Mouse (Mus musculus): ENCODE data around the gene Rnaseh2b. TPM values are rescaled to one million over a fixed set of nuclear protein-coding genes. Genes with fewer than 3 reads are reported as not detected.

Gene Rnaseh2b
- total RNA-seq, 1 experiment from 2014 or later, result 18.4 TPM

DNA sequence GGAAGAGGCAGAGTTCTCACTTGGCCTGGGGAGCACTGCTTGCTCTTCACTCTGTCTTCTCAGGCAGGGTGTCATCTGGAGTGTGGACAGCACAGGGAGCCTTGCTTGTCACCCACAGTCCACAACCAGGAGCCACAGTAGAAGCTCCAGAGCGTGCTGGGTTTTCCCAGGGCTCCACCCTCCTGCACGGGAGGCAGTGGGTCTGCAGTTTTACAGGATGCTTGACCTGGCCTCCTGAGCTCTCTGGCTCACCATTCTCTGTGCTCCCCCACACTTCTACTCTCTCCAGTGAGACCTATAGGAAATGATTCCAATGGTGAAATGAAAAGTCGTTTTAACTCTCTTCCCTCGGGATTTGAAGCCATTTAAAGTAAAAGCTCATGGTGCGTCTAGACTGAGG lies 57.4 kb downstream of the Rnaseh2b start:
- no peak for ATAC-seq (replicated peaks; ENCODE audit: insufficient number of reproducible peaks, low FRiP score, low TSS enrichment, poor library complexity, severe bottlenecking)

- ATAC-seq (replicated peaks; ENCODE audit: insufficient number of reproducible peaks, low FRiP score, low TSS enrichment, poor library complexity, severe bottlenecking), result no peak
Measured at GRCm38 (mm10) chr14:62350186-62350585, 57.8 kb downstream of the Rnaseh2b start.

- ATAC-seq (replicated peaks; ENCODE audit: insufficient number of reproducible peaks, low FRiP score, low TSS enrichment, poor library complexity, severe bottlenecking), result no peak
Measured at GRCm38 (mm10) chr14:62350890-62351289, 58.5 kb downstream of the Rnaseh2b start.

- no peak for ATAC-seq (replicated peaks; ENCODE audit: insufficient number of reproducible peaks, low FRiP score, low TSS enrichment, poor library complexity, severe bottlenecking)
Measured at GRCm38 (mm10) chr14:62353372-62353771, 61.0 kb downstream of the Rnaseh2b start.

GRCm38 (mm10) chr14:62353793-62354192 lies 61.4 kb downstream of the Rnaseh2b start:
- ATAC-seq (replicated peaks; ENCODE audit: insufficient number of reproducible peaks, low FRiP score, low TSS enrichment, poor library complexity, severe bottlenecking), result no peak

DNA sequence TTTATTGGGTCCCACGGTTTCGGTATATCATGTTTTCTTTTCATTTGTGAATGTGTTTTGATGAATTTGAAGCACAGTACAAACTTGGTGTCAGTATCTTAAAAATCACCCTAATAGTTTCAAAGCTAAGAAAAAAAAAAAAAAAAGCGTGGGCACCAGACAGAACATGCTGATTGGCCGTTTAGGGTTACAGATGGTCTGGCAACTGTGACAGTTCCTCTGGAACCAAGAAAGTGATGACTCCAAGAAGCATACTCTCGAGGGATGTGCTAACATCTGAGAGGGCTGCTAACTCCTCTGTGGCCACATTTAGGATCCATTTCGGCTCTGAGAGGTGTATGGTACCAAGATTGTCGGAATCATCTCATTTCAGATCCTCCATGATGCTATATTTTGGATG lies 62.8 kb downstream of the Rnaseh2b start:
- ATAC-seq (replicated peaks; ENCODE audit: insufficient number of reproducible peaks, low FRiP score, low TSS enrichment, poor library complexity, severe bottlenecking), result no peak

GRCm38 (mm10) chr14:62361263-62361980 lies 69.0 kb downstream of the Rnaseh2b start:
- no peak for ATAC-seq (replicated peaks; ENCODE audit: insufficient number of reproducible peaks, low FRiP score, low TSS enrichment, poor library complexity, severe bottlenecking)

DNA sequence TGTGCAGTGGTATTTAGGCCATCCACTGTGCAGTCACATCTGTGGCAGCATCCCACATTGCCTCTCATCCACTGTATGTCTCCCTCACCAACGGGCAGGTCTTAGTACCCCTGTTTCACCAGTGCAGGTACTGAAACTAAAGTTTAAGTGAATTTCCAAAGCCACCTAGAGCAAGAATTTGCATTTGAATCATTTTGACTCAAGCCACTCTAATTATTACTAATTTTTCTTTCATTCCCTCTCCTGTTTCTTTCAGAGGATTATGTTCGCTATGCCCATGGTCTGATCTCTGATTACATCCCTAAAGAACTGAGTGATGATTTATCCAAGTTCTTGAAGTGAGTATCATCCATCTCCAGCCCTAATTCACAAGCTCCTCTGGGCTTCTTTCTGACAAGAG lies 71.4 kb downstream of the Rnaseh2b start:
- no peak for ATAC-seq (replicated peaks; ENCODE audit: insufficient number of reproducible peaks, low FRiP score, low TSS enrichment, poor library complexity, severe bottlenecking)

- ATAC-seq (replicated peaks; ENCODE audit: insufficient number of reproducible peaks, low FRiP score, low TSS enrichment, poor library complexity, severe bottlenecking), result no peak
Measured at GRCm38 (mm10) chr14:62370819-62371218, 78.4 kb downstream of the Rnaseh2b start.

- no peak for ATAC-seq (replicated peaks; ENCODE audit: insufficient number of reproducible peaks, low FRiP score, low TSS enrichment, poor library complexity, severe bottlenecking)
Measured at GRCm38 (mm10) chr14:62374001-62374400, 81.6 kb downstream of the Rnaseh2b start.

DNA sequence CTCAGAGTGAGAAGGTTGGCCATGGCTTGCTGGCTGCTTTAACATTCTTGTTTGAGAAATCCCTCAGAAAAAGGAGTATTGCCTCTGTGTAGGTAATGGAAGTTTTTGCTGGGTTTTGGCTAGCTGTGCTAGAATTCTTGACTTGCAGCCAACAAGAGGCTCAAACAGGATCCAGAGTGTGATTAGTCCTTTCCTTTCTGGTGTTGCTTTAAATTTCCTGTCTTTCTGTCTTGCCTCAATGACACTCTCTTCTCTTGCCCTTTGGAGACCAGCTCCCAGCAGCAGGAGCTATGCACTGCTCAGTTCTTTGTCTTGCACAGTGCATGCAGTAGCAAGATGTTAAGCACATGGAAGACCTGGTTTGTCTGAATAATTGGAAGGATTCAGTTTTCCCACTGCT lies 83.3 kb downstream of the Rnaseh2b start:
- no peak for ATAC-seq (replicated peaks; ENCODE audit: insufficient number of reproducible peaks, low FRiP score, low TSS enrichment, poor library complexity, severe bottlenecking)

- no peak for ATAC-seq (replicated peaks; ENCODE audit: insufficient number of reproducible peaks, low FRiP score, low TSS enrichment, poor library complexity, severe bottlenecking)
Measured at GRCm38 (mm10) chr14:62376115-62376514, 83.7 kb downstream of the Rnaseh2b start.

DNA sequence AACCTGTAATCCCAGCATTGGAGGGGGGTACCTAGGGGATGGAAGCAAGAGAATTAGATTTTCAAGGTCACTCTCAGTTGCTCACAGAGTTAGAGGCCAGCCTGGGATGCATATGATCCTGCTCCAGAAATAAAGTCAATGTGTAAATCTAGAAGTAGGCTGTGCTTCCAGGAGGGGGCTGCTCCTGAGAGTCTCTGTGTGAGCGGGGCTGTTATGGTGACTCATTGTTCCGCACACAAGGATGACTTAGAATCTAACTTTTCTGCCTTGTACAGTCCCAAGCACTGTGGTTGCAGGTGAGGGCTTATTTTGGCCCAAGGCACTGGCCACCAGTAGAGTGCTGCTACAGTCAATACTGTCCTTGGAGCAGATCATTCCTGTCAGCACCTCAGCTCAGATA lies 87.0 kb downstream of the Rnaseh2b start:
- no peak for ATAC-seq (replicated peaks; ENCODE audit: insufficient number of reproducible peaks, low FRiP score, low TSS enrichment, poor library complexity, severe bottlenecking)

DNA sequence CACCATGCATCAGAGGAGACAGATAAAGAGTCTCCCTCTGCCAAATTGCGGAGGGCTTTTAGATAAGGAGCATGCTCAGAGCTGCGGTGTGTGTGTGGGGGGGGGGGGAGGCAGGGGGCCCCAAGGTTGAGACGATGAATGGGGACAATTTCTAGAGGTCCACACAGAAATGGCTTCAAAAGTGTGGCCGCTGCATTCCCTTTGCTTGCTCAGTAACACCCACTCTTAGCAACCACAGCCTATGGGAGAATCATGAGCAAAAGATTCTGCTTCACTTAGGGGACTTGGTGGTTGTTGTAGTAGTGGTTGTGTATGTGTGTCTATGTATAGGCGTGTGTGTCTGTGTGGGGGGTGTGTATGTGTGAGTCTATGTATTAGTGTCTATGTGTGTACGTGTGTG lies 88.2 kb downstream of the Rnaseh2b start:
- no peak for ATAC-seq (replicated peaks; ENCODE audit: insufficient number of reproducible peaks, low FRiP score, low TSS enrichment, poor library complexity, severe bottlenecking)

- no peak for ATAC-seq (replicated peaks; ENCODE audit: insufficient number of reproducible peaks, low FRiP score, low TSS enrichment, poor library complexity, severe bottlenecking)
Measured at GRCm38 (mm10) chr14:62383109-62383508, 90.7 kb downstream of the Rnaseh2b start.

GRCm38 (mm10) chr14:62383786-62384299 lies 91.5 kb downstream of the Rnaseh2b start:
- no peak for ATAC-seq (replicated peaks; ENCODE audit: insufficient number of reproducible peaks, low FRiP score, low TSS enrichment, poor library complexity, severe bottlenecking)

DNA sequence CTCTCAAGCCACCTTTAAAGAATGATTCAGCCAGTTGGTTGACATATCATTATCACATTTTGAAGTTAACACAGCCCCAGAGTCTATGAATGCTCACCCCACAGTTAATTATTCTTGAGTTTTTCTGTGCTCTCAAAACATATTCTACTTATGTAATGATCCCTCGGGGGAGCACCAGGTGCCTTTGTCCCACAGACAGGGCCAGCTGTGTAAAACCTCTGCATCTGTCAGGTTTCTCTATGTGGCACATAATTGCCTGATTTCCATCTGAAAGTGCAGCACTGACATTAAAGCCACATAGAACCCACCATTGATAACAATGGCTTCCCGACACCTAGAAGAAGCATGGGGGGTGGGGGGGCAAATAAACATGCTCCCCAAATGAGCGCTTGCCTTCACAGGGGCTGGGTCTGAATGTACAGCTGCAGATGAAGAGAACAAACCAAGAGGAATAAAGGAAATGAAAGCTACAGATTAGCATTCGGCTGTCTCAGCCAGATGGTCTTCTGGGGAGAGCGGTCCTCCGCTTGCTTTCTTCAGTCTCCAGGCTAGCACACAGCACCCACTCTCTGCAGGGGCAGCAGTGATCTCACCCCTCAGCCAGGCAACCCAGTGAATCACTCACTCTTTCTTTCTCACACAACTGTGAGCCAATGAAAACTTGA lies 96.8 kb downstream of the Rnaseh2b start:
- no peak for ATAC-seq (replicated peaks; ENCODE audit: insufficient number of reproducible peaks, low FRiP score, low TSS enrichment, poor library complexity, severe bottlenecking)

- no peak for ATAC-seq (replicated peaks; ENCODE audit: insufficient number of reproducible peaks, low FRiP score, low TSS enrichment, poor library complexity, severe bottlenecking)
Measured at GRCm38 (mm10) chr14:62389729-62390536, 97.5 kb downstream of the Rnaseh2b start.

DNA sequence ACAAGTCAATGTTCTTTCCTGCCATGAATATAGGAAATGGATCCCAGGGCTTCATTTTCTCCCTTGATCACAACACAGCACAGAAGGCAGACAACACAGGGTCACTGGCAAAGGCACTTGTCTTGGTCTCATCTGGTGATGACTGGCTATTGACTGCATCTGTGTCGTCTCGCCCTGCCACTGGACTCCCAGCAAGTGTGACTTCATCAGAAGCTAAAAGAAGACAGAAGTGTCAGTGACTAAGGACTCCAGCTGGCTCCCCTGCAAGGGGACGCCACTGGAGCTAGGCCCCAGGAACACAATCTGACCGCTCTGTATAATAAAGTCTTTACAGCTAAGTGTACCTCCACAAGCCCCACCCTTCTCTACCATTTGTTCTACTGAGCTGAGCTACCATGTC lies 100.4 kb downstream of the Rnaseh2b start:
- ATAC-seq (replicated peaks; ENCODE audit: insufficient number of reproducible peaks, low FRiP score, low TSS enrichment, poor library complexity, severe bottlenecking), result no peak

Data from monocyte, adult 5-6 weeks (primary cell).